Mouse (Mus musculus) thymus, adult 2 months (tissue): Measurements from ENCODE around the gene Cnga2. TPM values are rescaled to one million over a fixed set of nuclear protein-coding genes. Genes with fewer than 3 reads are reported as not detected.

Experiments
- DNase-seq: peaks from one replicate; pipeline ENCODE4 v3.0.0; 2021
- H3K27ac ChIP-seq: fragments of 200-500 bp; 2 replicates; pipeline ENCODE4 v1.5.1; 2012; ENCODE audit warnings: low read length, control low read depth; ENCODE audit not compliant: control insufficient read depth, insufficient read depth
- H3K27me3 ChIP-seq: fragments of 200-500 bp; 2 replicates; pipeline ENCODE4 v1.6.1; 2012; ENCODE audit warnings: mild to moderate bottlenecking, low read length, moderate library complexity, mixed read lengths; ENCODE audit not compliant: control insufficient read depth, insufficient read depth
- H3K36me3 ChIP-seq: fragments of 200-500 bp; 2 replicates; pipeline ENCODE4 v1.6.1; 2012; ENCODE audit warnings: mild to moderate bottlenecking, low read length, moderate library complexity; ENCODE audit not compliant: control insufficient read depth, insufficient read depth
- H3K4me1 ChIP-seq: fragments of 200-500 bp; replicated peaks from 2 replicates; pipeline ENCODE4 v1.6.1; 2012; ENCODE audit warnings: low read length; ENCODE audit not compliant: control insufficient read depth, insufficient read depth
- H3K4me3 ChIP-seq: fragments of 200-500 bp; 2 replicates; pipeline ENCODE4 v1.5.1; 2012; ENCODE audit warnings: mild to moderate bottlenecking, low read length, control low read depth, moderate library complexity; ENCODE audit not compliant: control insufficient read depth, insufficient read depth
- CTCF ChIP-seq: fragments of 200-500 bp; IDR thresholded peaks from 2 replicates; pipeline ENCODE4 v1.5.1; 2012; ENCODE audit warnings: mild to moderate bottlenecking, control low read depth, low read length, moderate library complexity, borderline replicate concordance; ENCODE audit not compliant: control insufficient read depth, poor library complexity, insufficient read depth; ENCODE audit errors: extremely low read depth
- POLR2A ChIP-seq: fragments of 200-500 bp; IDR thresholded peaks from 2 replicates; pipeline ENCODE4 v1.6.1; 2012; ENCODE audit warnings: mild to moderate bottlenecking, low read length, control low read depth, moderate library complexity; ENCODE audit not compliant: control insufficient read depth, poor library complexity, insufficient read depth; ENCODE audit errors: extremely low read depth
- WGBS: fragments of 180-500 bp; shearing (Covaris S2); methylation state at CpG from one replicate; pipeline ENCODE4 v1.1.7; 2018; 5-methylcytosine and 5-hydroxymethylcytosine counted together
- polyA plus RNA-seq: library from polyadenylated mRNA; depleted of rRNA; stranded (reverse); fragments of >200 nt; gene quantifications from 2 replicates; pipeline ENCODE4 v1.2.3, GENCODE M21; 2012

Cnga2 gene
- polyA plus RNA-seq, 1 experiment: 0.84 TPM

GRCm38 (mm10) chrX:71983775-71984174, 7.9 kb upstream of the Cnga2 start:
- no peak for TF ChIP-seq CTCF
- TF ChIP-seq POLR2A: no peak
- Histone ChIP-seq H3K4me3 (no peak overlapping the region), H3K27ac (no peak overlapping the region), H3K27me3 (no peaks in the 10 kb centered on the region), H3K4me1 (no peaks in the 10 kb centered on the region), H3K36me3 (no peaks in the 10 kb centered on the region)
- WGBS: 88% methylated on average over 1 of the region's 1 CpGs
- no peak for DNase-seq

GRCm38 (mm10) chrX:71995972-71996371, 4.3 kb downstream of the Cnga2 start:
- no peak overlapping the region for H3K4me3 ChIP-seq
- 90% methylated on average over 1 of the region's 1 CpGs for WGBS
- no peak overlapping the region for H3K27ac ChIP-seq
- no peak for TF ChIP-seq POLR2A
- no peak for TF ChIP-seq CTCF
- no peaks in the 10 kb centered on the region for H3K27me3 ChIP-seq
- no peak for DNase-seq
- H3K4me1 ChIP-seq: no peaks in the 10 kb centered on the region
- no peaks in the 10 kb centered on the region for H3K36me3 ChIP-seq

GRCm38 (mm10) chrX:72009930-72010329, 18.3 kb downstream of the Cnga2 start:
- no peaks in the 10 kb centered on the region for H3K27me3 ChIP-seq
- no peaks in the 10 kb centered on the region for H3K36me3 ChIP-seq
- DNase-seq: no peak
- TF ChIP-seq CTCF (no peak), POLR2A (no peak)
- H3K4me1 ChIP-seq: no peaks in the 10 kb centered on the region
- H3K4me3 ChIP-seq: no peak overlapping the region
- no peak overlapping the region for H3K27ac ChIP-seq

GRCm38 (mm10) chrX:72012236-72012635, 20.6 kb downstream of the Cnga2 start:
- no peak overlapping the region for H3K27ac ChIP-seq
- H3K4me1 ChIP-seq: no peaks in the 10 kb centered on the region
- H3K36me3 ChIP-seq: no peaks in the 10 kb centered on the region
- H3K4me3 ChIP-seq: no peak overlapping the region
- no peaks in the 10 kb centered on the region for H3K27me3 ChIP-seq
- TF ChIP-seq POLR2A (no peak), CTCF (no peak)
- DNase-seq: no peak
- 61% methylated on average over 9 of the region's 9 CpGs for WGBS

GRCm38 (mm10) chrX:72012804-72013203, 21.2 kb downstream of the Cnga2 start:
- TF ChIP-seq CTCF (no peak), POLR2A (no peak)
- no peaks in the 10 kb centered on the region for H3K27me3 ChIP-seq
- no peaks in the 10 kb centered on the region for H3K4me1 ChIP-seq
- WGBS: 21% methylated on average over 3 of the region's 3 CpGs
- H3K36me3 ChIP-seq: no peaks in the 10 kb centered on the region
- H3K4me3 ChIP-seq: no peak overlapping the region
- no peak overlapping the region for H3K27ac ChIP-seq
- DNase-seq: no peak

- TF ChIP-seq CTCF (no peak), POLR2A (no peak)
Measured at GRCm38 (mm10) chrX:72022241-72022640, 30.6 kb downstream of the Cnga2 start.

GRCm38 (mm10) chrX:72022750-72023398, 31.2 kb downstream of the Cnga2 start:
- H3K27me3 ChIP-seq: no peaks in the 10 kb centered on the region
- TF ChIP-seq CTCF (no peak), POLR2A (no peak)
- no peaks in the 10 kb centered on the region for H3K36me3 ChIP-seq
- 43% methylated on average over 10 of the region's 10 CpGs for WGBS
- no peaks in the 10 kb centered on the region for H3K4me1 ChIP-seq
- no peak overlapping the region for H3K4me3 ChIP-seq
- H3K27ac ChIP-seq: no peak overlapping the region
- DNase-seq: no peak

More at GRCm38 (mm10) chrX:72022241-72022640, 30.6 kb downstream of the Cnga2 start:
- no peak overlapping the region for H3K27ac ChIP-seq
- 96% methylated on average over 1 of the region's 1 CpGs for WGBS
- no peaks in the 10 kb centered on the region for H3K4me1 ChIP-seq
- H3K27me3 ChIP-seq: no peaks in the 10 kb centered on the region
- no peaks in the 10 kb centered on the region for H3K36me3 ChIP-seq
- no peak overlapping the region for H3K4me3 ChIP-seq
- no peak for DNase-seq

GRCm38 (mm10) chrX:72023542-72023941, 31.9 kb downstream of the Cnga2 start:
- Histone ChIP-seq H3K27me3 (no peaks in the 10 kb centered on the region), H3K4me3 (no peak overlapping the region), H3K27ac (no peak overlapping the region), H3K36me3 (no peaks in the 10 kb centered on the region), H3K4me1 (no peaks in the 10 kb centered on the region)
- TF ChIP-seq POLR2A: no peak
- TF ChIP-seq CTCF: no peak
- 45% methylated on average over 3 of the region's 3 CpGs for WGBS
- no peak for DNase-seq
